Mouse (Mus musculus): ENCODE measurements around the gene Uhrf1. TPM values are rescaled to one million over a fixed set of nuclear protein-coding genes. Genes with fewer than 3 reads are reported as not detected.
A peak's percentile ranks its signal among the peaks of the same experiment; 100 is the strongest.

Gene Uhrf1
- polyA plus RNA-seq, 1 experiment from 2014 or later = 110 TPM

DNA sequence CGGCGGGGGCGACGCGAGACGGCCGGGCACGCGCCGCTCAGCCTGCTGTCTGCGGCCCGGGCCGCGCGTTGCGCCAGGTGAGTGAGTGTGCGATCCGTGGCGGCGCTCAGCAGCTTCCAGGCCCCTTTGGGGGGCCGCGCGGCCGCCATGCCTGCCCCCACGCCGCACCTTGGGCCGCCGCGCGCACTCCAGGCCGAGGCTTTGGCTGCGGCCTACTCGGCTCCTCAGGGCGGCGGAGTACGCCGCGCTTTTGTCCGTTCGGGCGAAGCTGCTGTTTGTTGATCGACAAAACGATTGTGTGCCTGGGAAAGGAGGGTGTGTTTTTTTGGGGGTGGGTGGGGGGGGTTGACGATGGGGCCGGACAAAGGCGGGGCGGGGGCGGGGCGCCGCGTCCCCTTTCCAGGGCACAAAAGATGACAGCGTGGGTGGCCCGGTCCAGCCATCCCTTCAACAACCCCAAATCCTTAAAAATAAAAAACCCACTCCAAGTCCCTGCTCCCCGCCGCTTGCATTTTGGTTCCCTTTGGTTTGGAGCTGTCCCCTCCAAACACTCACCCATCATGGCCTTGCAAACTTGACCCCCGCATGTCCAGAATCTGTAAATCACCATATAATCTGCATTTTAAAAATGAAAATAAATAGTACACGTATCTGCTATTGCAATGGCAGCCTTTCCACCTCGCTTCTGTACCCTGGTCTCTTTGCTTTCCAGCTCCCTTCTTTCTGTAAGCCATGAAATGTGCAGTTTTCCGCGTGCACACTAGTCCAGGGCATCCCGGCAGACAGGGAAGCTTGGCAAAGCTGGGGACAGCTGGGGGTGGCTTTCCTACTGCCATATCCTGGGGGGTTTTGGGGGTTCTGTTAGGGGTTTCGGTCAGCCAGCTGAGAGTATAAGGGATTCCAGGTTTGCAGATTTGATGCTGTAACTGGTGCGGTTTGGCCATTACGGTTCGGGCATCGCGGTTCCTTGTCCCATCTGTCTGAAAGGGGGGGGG, 23.3 kb downstream of the Uhrf1 start:
- Histone ChIP-seq H3K9ac (peak overlapping the region; percentile 87), H3K4me2 (replicated peaks) (peak overlapping the region; percentile 81), H3K27ac (replicated peaks) (peak overlapping the region; percentile 97), H3K36me3 (peaks cover 11% of the 10 kb centered on the region), H3K4me3 (replicated peaks) (peak overlapping the region; percentile 91), H3K27me3 (no peaks in the 10 kb centered on the region), H3K9me3 (replicated peaks) (no peaks in the 10 kb centered on the region), H3K4me1 (peaks cover 49% of the 10 kb centered on the region)
- ATAC-seq (ENCODE audit: insufficient number of reproducible peaks, low FRiP score, low TSS enrichment, low read depth) = peak; percentile 26; the same call in 1 of the 2 replicates
- 1% methylated on average over 66 of the region's 67 CpGs for WGBS

DNA sequence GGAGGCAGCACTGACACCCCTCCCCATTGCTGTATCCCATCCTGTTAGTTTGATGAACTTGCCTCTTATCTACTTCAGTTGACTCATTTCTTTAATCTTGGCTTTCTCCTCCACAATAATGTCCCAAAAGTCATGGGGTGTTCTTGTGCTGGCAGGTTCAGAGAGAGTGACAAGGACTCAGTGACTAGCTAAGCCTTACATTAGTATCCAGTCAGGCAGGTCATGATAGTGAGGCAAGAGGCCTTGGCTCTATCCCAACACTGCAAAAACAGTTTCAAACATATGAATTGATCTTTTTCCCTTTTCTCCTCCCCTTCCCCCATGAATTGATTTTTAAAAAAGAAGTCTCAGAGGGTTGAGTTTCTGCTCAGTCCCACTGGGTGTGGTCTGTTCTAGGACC, 26.1 kb downstream of the Uhrf1 start:
- H3K4me1 ChIP-seq = peaks cover 64% of the 10 kb centered on the region
- no peaks in the 10 kb centered on the region for H3K36me3 ChIP-seq
- H3K27me3 ChIP-seq = no peaks in the 10 kb centered on the region
- H3K4me2 ChIP-seq (replicated peaks) = no peak overlapping the region
- H3K9me3 ChIP-seq (replicated peaks) = no peaks in the 10 kb centered on the region
- H3K9ac ChIP-seq = no peak overlapping the region
- ATAC-seq (ENCODE audit: insufficient number of reproducible peaks, low FRiP score, low TSS enrichment, low read depth) = no peak
- H3K27ac ChIP-seq (replicated peaks) = no peak overlapping the region
- H3K4me3 ChIP-seq (replicated peaks) = no peak overlapping the region

DNA sequence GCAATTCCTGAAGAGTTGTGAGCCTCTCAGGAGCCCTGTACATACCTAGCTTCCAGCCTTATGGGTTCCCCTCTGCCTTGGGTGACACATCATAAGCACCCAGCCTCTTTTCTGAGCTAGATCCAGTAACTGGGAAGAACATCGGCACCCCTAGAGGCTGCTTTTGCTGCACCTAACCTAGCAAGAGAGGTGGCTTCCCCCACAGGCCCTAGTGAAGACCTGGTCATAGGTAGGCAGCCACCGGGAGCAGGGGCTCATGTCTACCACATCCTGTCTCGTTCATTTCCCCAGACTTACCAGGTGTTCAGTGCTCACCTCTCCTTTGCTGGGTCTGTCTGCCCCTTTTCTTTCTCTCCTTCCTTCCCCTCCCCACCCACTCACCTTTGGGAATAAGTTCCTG, 27.2 kb downstream of the Uhrf1 start:
- H3K9me3 ChIP-seq (replicated peaks) = no peaks in the 10 kb centered on the region
- H3K27ac ChIP-seq (replicated peaks) = peak overlapping the region; percentile 1; the same call in 1 of the 2 replicates
- 74% methylated on average over 3 of the region's 3 CpGs for WGBS
- H3K9ac ChIP-seq = no peak overlapping the region
- H3K4me2 ChIP-seq (replicated peaks) = no peak overlapping the region
- H3K4me1 ChIP-seq = peaks cover 60% of the 10 kb centered on the region
- no peaks in the 10 kb centered on the region for H3K36me3 ChIP-seq
- no peaks in the 10 kb centered on the region for H3K27me3 ChIP-seq
- H3K4me3 ChIP-seq (replicated peaks) = no peak overlapping the region
- no peak for ATAC-seq (ENCODE audit: insufficient number of reproducible peaks, low FRiP score, low TSS enrichment, low read depth)

DNA sequence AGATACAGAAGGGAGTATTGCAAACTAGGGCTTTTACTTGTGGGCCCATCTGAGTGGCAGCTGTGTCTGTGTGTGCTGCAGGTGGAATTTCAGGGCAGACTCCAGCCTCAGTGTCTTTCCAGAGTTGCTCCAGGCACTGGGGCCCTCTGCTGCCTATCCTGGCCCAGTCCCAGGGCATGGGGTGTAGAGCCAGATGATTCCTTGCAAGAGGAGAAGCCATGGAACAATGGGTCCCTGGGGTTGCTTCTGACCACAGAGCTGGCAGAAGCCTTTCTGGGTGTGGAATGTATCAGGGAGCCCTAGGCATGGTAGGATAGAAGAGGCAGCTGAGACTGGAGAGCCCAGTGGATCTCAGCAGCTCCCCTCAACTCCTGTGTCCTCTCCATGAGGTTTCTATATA, 28.1 kb downstream of the Uhrf1 start:
- H3K4me3 ChIP-seq (replicated peaks) = no peak overlapping the region

GRCm38 (mm10) chr17:56332987-56333386, 29.9 kb downstream of the Uhrf1 start:
- H3K27ac ChIP-seq (replicated peaks) = no peak overlapping the region
- no peaks in the 10 kb centered on the region for H3K27me3 ChIP-seq
- peaks cover 47% of the 10 kb centered on the region for H3K4me1 ChIP-seq
- no peak overlapping the region for H3K4me3 ChIP-seq (replicated peaks)
- no peak for ATAC-seq (ENCODE audit: insufficient number of reproducible peaks, low FRiP score, low TSS enrichment, low read depth)
- no peaks in the 10 kb centered on the region for H3K36me3 ChIP-seq
- H3K9me3 ChIP-seq (replicated peaks) = no peaks in the 10 kb centered on the region
- 42% methylated on average over 8 of the region's 8 CpGs for WGBS
- H3K9ac ChIP-seq = no peak overlapping the region
- no peak overlapping the region for H3K4me2 ChIP-seq (replicated peaks)

More for the DNA sequence above, 28.1 kb downstream of the Uhrf1 start:
- Histone ChIP-seq H3K4me1 (peaks cover 60% of the 10 kb centered on the region), H3K4me2 (replicated peaks) (no peak overlapping the region), H3K27ac (replicated peaks) (0 out of 2 replicates have a peak overlapping the region, but pooled peaks have one; percentile 1), H3K27me3 (no peaks in the 10 kb centered on the region), H3K9ac (no peak overlapping the region), H3K36me3 (no peaks in the 10 kb centered on the region), H3K9me3 (replicated peaks) (no peaks in the 10 kb centered on the region)
- no peak for ATAC-seq (ENCODE audit: insufficient number of reproducible peaks, low FRiP score, low TSS enrichment, low read depth)

- WGBS = 62% methylated on average over 4 of the region's 4 CpGs
- Histone ChIP-seq H3K4me3 (replicated peaks) (no peak overlapping the region), H3K36me3 (no peaks in the 10 kb centered on the region), H3K27ac (replicated peaks) (no peak overlapping the region), H3K27me3 (no peaks in the 10 kb centered on the region), H3K9me3 (replicated peaks) (no peaks in the 10 kb centered on the region), H3K4me2 (replicated peaks) (no peak overlapping the region), H3K4me1 (peaks cover 24% of the 10 kb centered on the region; the same call in 1 of the 2 replicates), H3K9ac (no peak overlapping the region)
- ATAC-seq (ENCODE audit: insufficient number of reproducible peaks, low FRiP score, low TSS enrichment, low read depth) = no peak
These were observed 34.1 kb downstream of the Uhrf1 start for GRCm38 (mm10) chr17:56337190-56337589.

GRCm38 (mm10) chr17:56337791-56338190, 34.7 kb downstream of the Uhrf1 start:
- no peak overlapping the region for H3K4me3 ChIP-seq (replicated peaks)
- no peaks in the 10 kb centered on the region for H3K36me3 ChIP-seq
- H3K27ac ChIP-seq (replicated peaks) = no peak overlapping the region
- no peak overlapping the region for H3K9ac ChIP-seq
- H3K4me2 ChIP-seq (replicated peaks) = no peak overlapping the region
- no peaks in the 10 kb centered on the region for H3K27me3 ChIP-seq
- H3K4me1 ChIP-seq = peaks cover 24% of the 10 kb centered on the region; the same call in 1 of the 2 replicates
- WGBS = 90% methylated on average over 6 of the region's 6 CpGs
- ATAC-seq (ENCODE audit: insufficient number of reproducible peaks, low FRiP score, low TSS enrichment, low read depth) = no peak
- no peaks in the 10 kb centered on the region for H3K9me3 ChIP-seq (replicated peaks)

GRCm38 (mm10) chr17:56338909-56339308, 35.8 kb downstream of the Uhrf1 start:
- H3K9ac ChIP-seq = no peak overlapping the region
- no peak overlapping the region for H3K27ac ChIP-seq (replicated peaks)
- 62% methylated on average over 4 of the region's 4 CpGs for WGBS
- H3K9me3 ChIP-seq (replicated peaks) = no peaks in the 10 kb centered on the region
- H3K27me3 ChIP-seq = no peaks in the 10 kb centered on the region
- no peak overlapping the region for H3K4me2 ChIP-seq (replicated peaks)
- H3K4me3 ChIP-seq (replicated peaks) = no peak overlapping the region
- no peaks in the 10 kb centered on the region for H3K36me3 ChIP-seq
- ATAC-seq (ENCODE audit: insufficient number of reproducible peaks, low FRiP score, low TSS enrichment, low read depth) = no peak
- H3K4me1 ChIP-seq = peaks cover 19% of the 10 kb centered on the region; the same call in 1 of the 2 replicates

DNA sequence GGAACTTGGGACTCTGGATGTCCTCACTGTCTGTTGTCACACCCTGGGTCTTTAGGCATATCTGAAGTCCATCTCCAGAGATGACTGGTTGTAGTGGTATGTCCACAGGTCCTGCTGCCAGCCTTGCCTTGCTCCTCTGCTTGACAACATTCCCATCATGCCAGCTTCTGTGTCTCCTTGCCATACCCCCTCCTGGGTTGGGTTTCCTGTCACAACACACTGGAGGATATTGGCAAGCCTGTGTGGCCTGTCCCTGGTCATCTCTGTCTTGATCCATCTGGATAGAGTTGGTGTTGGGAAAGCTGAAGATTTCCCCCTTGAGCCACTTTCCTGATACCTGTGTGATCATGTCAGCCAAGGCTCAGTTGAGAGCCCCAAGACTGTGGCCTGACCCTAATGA, 37.6 kb downstream of the Uhrf1 start:
- H3K27me3 ChIP-seq = no peaks in the 10 kb centered on the region
- peaks cover 16% of the 10 kb centered on the region; the same call in 1 of the 2 replicates for H3K4me1 ChIP-seq
- H3K27ac ChIP-seq (replicated peaks) = no peak overlapping the region
- H3K9me3 ChIP-seq (replicated peaks) = no peaks in the 10 kb centered on the region
- 0 out of 2 replicates have a peak, but pooled peaks cover 3% of the 10 kb centered on the region for H3K36me3 ChIP-seq
- H3K4me2 ChIP-seq (replicated peaks) = no peak overlapping the region
- H3K4me3 ChIP-seq (replicated peaks) = no peak overlapping the region
- no peak overlapping the region for H3K9ac ChIP-seq
- no peak for ATAC-seq (ENCODE audit: insufficient number of reproducible peaks, low FRiP score, low TSS enrichment, low read depth)

- WGBS = 79% methylated on average over 3 of the region's 3 CpGs
- H3K9me3 ChIP-seq (replicated peaks) = no peaks in the 10 kb centered on the region
- H3K4me1 ChIP-seq = peaks cover 20% of the 10 kb centered on the region; the same call in 1 of the 2 replicates
- H3K27ac ChIP-seq (replicated peaks) = no peak overlapping the region
- no peak overlapping the region for H3K9ac ChIP-seq
- ATAC-seq (ENCODE audit: insufficient number of reproducible peaks, low FRiP score, low TSS enrichment, low read depth) = no peak
- 0 out of 2 replicates have a peak, but pooled peaks cover 3% of the 10 kb centered on the region for H3K36me3 ChIP-seq
- H3K27me3 ChIP-seq = no peaks in the 10 kb centered on the region
- no peak overlapping the region for H3K4me2 ChIP-seq (replicated peaks)
- H3K4me3 ChIP-seq (replicated peaks) = no peak overlapping the region
These were observed 40.3 kb downstream of the Uhrf1 start for GRCm38 (mm10) chr17:56343466-56343865.

- H3K4me3 ChIP-seq (replicated peaks) = no peak overlapping the region
- H3K4me2 ChIP-seq (replicated peaks) = no peak overlapping the region
- ATAC-seq (ENCODE audit: insufficient number of reproducible peaks, low FRiP score, low TSS enrichment, low read depth) = no peak
- no peak overlapping the region for H3K9ac ChIP-seq
- H3K27me3 ChIP-seq = no peaks in the 10 kb centered on the region
- no peak overlapping the region for H3K27ac ChIP-seq (replicated peaks)
- no peaks in the 10 kb centered on the region for H3K9me3 ChIP-seq (replicated peaks)
- peaks cover 19% of the 10 kb centered on the region; the same call in 1 of the 2 replicates for H3K4me1 ChIP-seq
- H3K36me3 ChIP-seq = 0 out of 2 replicates have a peak, but pooled peaks cover 3% of the 10 kb centered on the region
- 70% methylated on average over 2 of the region's 2 CpGs for WGBS
These were observed 42.2 kb downstream of the Uhrf1 start for GRCm38 (mm10) chr17:56345364-56345763.

All from embryonic facial prominence, embryonic 15.5 days (tissue).